Mouse (Mus musculus) stomach, embryonic 15.5 days (tissue): ENCODE results near the gene Hip1r. TPM values are rescaled to one million over a fixed set of nuclear protein-coding genes. Genes with fewer than 3 reads are reported as not detected.

Source experiments
- ATAC-seq: fragments of 200-750 bp; cut with Nextera tagmentation; 2 replicates; pipeline ENCODE4 v1.8.0; 2017; ENCODE audit warnings: low read depth, moderate number of reproducible peaks, moderate TSS enrichment; ENCODE audit not compliant: insufficient read depth, low FRiP score
- H3K27ac ChIP-seq: fragments of 300-500 bp; sonication (generic); 2 replicates; pipeline ENCODE4 v1.5.1; 2015; ENCODE audit warnings: mild to moderate bottlenecking, inconsistent platforms
- H3K27me3 ChIP-seq: fragments of 300-500 bp; sonication (generic); replicated peaks from 2 replicates; pipeline ENCODE4 v1.6.1; 2015; ENCODE audit warnings: inconsistent platforms
- H3K36me3 ChIP-seq: fragments of 300-500 bp; sonication (generic); 2 replicates; pipeline ENCODE4 v1.6.1; 2015; ENCODE audit warnings: inconsistent platforms
- H3K4me1 ChIP-seq: fragments of 300-500 bp; sonication (generic); 2 replicates; pipeline ENCODE4 v1.6.1; 2015; ENCODE audit warnings: inconsistent platforms
- H3K4me2 ChIP-seq: fragments of 300-500 bp; sonication (generic); 2 replicates; pipeline ENCODE4 v1.6.1; 2015; ENCODE audit warnings: mild to moderate bottlenecking, inconsistent platforms
- H3K4me3 ChIP-seq: fragments of 300-500 bp; sonication (generic); replicated peaks from 2 replicates; pipeline ENCODE4 v1.5.1; 2015; ENCODE audit warnings: inconsistent platforms
- H3K9ac ChIP-seq: fragments of 300-500 bp; sonication (generic); 2 replicates; pipeline ENCODE4 v1.6.1; 2015; ENCODE audit warnings: inconsistent platforms
- H3K9me3 ChIP-seq: fragments of 300-500 bp; sonication (generic); 2 replicates; pipeline ENCODE4 v1.6.1; 2016; ENCODE audit warnings: inconsistent platforms
- WGBS: fragments of 180-500 bp; shearing (Covaris S2); methylation state at CpG from one replicate; pipeline ENCODE4 v1.1.7; 2015; 5-methylcytosine and 5-hydroxymethylcytosine counted together
- polyA plus RNA-seq: library from polyadenylated mRNA; unstranded; fragments of >200 nt; fragmentation: Nextera tagmentation; extraction: Ambion mirVana; gene quantifications from 2 replicates; pipeline ENCODE4 v1.2.1, GENCODE M21; 2015

Gene Hip1r
- polyA plus RNA-seq, 1 experiment from 2014 or later: 27.0 TPM

DNA sequence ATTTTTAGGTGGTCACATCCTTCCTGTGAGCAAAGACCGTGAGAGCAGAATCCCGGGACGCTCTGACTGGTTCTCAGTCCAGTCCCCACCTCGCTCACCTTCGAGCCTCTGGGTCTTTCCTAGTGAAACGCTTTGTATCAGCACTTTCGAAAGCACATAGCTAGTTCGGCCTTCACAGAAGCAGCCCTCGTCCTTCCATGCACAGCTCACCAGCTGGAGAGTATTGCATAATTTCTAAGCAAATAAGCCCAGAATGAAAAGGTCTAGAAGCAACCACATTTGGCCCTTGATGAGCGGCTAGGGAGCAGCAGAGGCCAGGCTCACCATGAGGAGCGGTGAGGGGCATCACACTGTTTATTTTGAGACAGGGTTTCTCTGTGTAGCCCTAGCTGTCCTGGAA lies 47.7 kb downstream of the Hip1r start:
- no peak overlapping the region for H3K4me3 ChIP-seq
- ATAC-seq: no peak
- WGBS: 82% methylated on average over 11 of the region's 11 CpGs
- H3K27ac ChIP-seq: peak overlapping the region; percentile 21; the same call in 1 of the 2 replicates
- H3K27me3 ChIP-seq: no peaks in the 10 kb centered on the region
- H3K9ac ChIP-seq: no peak overlapping the region
- no peaks in the 10 kb centered on the region for H3K9me3 ChIP-seq
- H3K36me3 ChIP-seq: no peaks in the 10 kb centered on the region
- H3K4me1 ChIP-seq: peaks cover 55% of the 10 kb centered on the region
- H3K4me2 ChIP-seq: no peak overlapping the region

DNA sequence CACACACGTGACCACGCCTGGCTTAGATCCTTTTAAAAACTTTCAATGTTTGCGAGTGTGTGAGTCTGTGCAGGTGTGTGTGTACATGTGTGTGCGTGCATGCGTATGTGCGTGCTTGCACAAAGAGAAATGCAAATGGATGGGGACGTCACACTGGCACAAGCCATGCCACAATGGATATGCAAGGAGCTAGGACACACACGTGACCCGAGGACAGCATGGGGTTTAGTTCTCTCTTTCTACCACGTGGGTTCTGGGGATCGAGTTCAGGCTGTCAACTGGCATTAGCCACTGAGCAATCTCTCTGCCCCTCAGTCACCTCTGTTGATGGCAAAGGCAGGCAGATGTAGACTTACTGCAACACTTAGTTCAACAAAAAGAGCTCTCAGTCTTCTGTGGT lies 48.3 kb downstream of the Hip1r start:
- WGBS: 85% methylated on average over 11 of the region's 11 CpGs
- H3K36me3 ChIP-seq: no peaks in the 10 kb centered on the region
- H3K4me1 ChIP-seq: peaks cover 52% of the 10 kb centered on the region
- H3K4me2 ChIP-seq: no peak overlapping the region
- H3K4me3 ChIP-seq: no peak overlapping the region
- H3K27me3 ChIP-seq: no peaks in the 10 kb centered on the region
- H3K9me3 ChIP-seq: no peaks in the 10 kb centered on the region
- ATAC-seq: no peak
- no peak overlapping the region for H3K27ac ChIP-seq
- no peak overlapping the region for H3K9ac ChIP-seq

DNA sequence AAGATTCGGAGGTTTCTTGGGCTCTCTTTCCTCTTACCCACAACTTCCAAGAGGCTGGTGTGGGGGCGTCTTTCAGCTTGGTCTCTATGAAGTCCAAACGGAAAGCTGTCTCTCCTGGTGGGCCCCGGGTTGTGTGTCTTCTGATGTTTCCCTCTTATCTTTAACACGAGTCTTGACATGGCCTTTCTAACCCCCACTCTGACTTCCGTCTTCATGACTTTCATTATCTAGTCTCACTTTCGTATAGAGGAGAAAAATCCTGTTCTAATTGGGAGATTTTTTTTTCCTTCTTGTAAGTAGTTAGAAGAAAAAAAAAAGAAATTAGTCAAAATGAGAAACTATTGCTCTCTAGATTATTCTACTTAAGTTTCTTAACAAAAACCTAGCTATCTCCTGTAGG lies 48.9 kb downstream of the Hip1r start:
- WGBS: 60% methylated on average over 7 of the region's 7 CpGs
- Histone ChIP-seq H3K36me3 (no peaks in the 10 kb centered on the region), H3K27me3 (no peaks in the 10 kb centered on the region), H3K27ac (no peak overlapping the region), H3K4me3 (no peak overlapping the region), H3K4me1 (peaks cover 48% of the 10 kb centered on the region), H3K9me3 (no peaks in the 10 kb centered on the region), H3K9ac (no peak overlapping the region), H3K4me2 (no peak overlapping the region)
- no peak for ATAC-seq

DNA sequence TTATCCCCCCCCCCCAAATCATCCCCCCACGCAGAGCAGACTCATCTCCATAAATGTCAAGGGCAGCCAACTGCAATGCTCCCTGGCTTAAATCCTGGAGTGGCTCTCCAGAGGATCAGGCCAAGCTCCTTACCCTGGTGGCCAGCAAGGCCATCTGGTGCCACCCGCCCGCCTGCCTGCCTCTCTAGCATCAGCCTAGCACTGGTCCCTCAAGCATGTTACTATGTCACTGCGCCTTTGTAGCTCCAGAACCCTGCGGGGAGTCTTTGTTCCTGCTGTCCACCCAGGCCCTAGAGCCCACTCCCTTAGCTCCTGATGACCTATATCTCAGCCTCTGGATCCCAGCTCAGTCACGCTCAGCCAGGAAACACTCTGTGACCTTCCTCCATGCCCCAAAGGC lies 51.2 kb downstream of the Hip1r start:
- Histone ChIP-seq H3K9ac (no peak overlapping the region), H3K9me3 (no peaks in the 10 kb centered on the region), H3K4me1 (peaks cover 54% of the 10 kb centered on the region), H3K36me3 (no peaks in the 10 kb centered on the region), H3K4me2 (no peak overlapping the region), H3K27ac (no peak overlapping the region), H3K4me3 (no peak overlapping the region), H3K27me3 (no peaks in the 10 kb centered on the region)
- no peak for ATAC-seq
- WGBS: 76% methylated on average over 6 of the region's 6 CpGs

DNA sequence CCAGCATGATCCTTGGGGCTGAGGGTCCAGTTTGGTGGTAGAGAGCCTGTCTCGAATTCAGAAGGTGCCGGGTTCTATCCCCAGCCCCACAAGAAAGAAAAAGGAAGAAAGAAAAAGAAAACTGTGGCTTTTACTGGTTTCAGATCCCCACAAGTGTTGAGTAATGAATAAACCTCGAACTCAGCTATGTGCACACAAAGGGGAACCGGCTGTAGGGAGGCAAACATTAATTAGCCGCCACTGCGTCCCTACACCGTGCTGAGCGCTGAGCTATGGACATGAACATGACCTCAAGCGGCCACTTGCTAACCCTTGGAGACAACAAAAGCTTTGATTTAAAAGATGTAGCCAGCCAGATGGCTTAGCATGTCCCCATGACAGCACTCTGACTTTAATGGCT lies 51.7 kb downstream of the Hip1r start:
- peaks cover 54% of the 10 kb centered on the region for H3K4me1 ChIP-seq
- no peaks in the 10 kb centered on the region for H3K36me3 ChIP-seq
- H3K27me3 ChIP-seq: no peaks in the 10 kb centered on the region
- WGBS: 63% methylated on average over 9 of the region's 9 CpGs
- no peak overlapping the region for H3K9ac ChIP-seq
- H3K9me3 ChIP-seq: no peaks in the 10 kb centered on the region
- ATAC-seq: no peak
- no peak overlapping the region for H3K27ac ChIP-seq
- H3K4me3 ChIP-seq: no peak overlapping the region
- no peak overlapping the region for H3K4me2 ChIP-seq

DNA sequence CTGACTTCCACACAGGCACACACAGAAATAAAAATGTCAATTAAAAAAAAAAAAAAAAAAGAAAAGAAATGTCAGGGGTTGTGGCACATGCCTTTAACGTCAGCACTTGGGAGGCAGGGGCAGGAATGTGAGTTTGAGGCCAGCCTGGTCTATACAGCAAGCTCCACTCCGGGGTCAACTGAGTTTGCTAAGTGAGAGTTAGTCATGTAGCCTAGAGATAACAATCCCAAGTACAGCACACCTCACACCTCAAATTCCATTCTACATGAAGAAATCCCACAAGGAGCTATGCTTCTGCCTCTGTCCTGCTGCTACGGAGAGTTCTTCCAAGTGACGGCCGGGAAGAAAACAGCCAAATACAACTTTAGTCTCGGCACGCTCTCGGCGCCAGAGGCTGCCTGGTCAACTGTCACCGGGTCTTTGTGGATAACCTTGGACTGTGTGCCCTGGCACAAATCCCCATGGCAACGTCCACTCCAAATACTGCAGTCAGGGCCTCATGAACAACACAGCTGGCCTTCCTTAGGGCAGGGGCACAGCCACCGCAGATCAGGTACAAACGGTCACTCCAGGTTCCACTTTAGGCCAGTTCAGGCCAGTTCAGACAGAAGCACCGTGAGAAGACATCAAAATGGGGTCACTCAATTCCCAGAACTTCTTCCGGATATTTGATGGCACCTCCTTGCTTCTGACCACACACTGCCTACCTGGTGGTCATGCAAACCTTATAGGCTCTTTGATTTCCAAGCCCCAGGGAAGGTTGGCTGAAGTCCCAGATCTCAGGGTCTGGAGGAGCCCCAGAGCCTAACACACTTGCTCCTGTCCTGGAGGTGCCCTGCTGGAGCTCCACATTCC lies 52.4 kb downstream of the Hip1r start:
- Histone ChIP-seq H3K9ac (no peak overlapping the region), H3K9me3 (no peaks in the 10 kb centered on the region), H3K4me3 (no peak overlapping the region), H3K36me3 (no peaks in the 10 kb centered on the region), H3K4me2 (no peak overlapping the region), H3K27me3 (no peaks in the 10 kb centered on the region), H3K27ac (peak overlapping the region; percentile 23; the same call in 1 of the 2 replicates), H3K4me1 (peaks cover 57% of the 10 kb centered on the region)
- 76% methylated on average over 15 of the region's 15 CpGs for WGBS
- ATAC-seq: no peak

DNA sequence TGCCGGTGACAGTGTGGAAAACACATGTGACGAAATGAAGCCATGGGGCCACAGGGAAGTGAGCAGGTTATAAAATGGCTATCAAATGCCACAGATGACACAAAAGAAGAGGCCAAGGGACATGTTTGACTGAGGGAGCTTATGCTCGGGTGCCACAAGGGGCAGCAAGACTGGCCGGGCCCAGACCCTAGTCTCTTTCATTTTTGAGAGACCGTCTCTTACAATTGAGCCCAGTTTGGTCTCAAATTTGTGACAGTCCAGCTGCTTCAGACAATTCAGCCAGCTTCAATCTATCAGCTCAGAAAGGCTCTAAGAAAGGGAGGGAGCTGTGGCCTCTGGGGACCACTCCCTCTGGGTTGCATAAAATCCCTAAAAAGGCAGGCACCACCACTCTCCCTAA lies 53.1 kb downstream of the Hip1r start:
- 86% methylated on average over 5 of the region's 5 CpGs for WGBS
- H3K9ac ChIP-seq: no peak overlapping the region
- peaks cover 56% of the 10 kb centered on the region for H3K4me1 ChIP-seq
- H3K4me2 ChIP-seq: no peak overlapping the region
- no peak overlapping the region for H3K4me3 ChIP-seq
- ATAC-seq: no peak
- H3K27me3 ChIP-seq: no peaks in the 10 kb centered on the region
- H3K36me3 ChIP-seq: no peaks in the 10 kb centered on the region
- H3K27ac ChIP-seq: no peak overlapping the region
- no peaks in the 10 kb centered on the region for H3K9me3 ChIP-seq

DNA sequence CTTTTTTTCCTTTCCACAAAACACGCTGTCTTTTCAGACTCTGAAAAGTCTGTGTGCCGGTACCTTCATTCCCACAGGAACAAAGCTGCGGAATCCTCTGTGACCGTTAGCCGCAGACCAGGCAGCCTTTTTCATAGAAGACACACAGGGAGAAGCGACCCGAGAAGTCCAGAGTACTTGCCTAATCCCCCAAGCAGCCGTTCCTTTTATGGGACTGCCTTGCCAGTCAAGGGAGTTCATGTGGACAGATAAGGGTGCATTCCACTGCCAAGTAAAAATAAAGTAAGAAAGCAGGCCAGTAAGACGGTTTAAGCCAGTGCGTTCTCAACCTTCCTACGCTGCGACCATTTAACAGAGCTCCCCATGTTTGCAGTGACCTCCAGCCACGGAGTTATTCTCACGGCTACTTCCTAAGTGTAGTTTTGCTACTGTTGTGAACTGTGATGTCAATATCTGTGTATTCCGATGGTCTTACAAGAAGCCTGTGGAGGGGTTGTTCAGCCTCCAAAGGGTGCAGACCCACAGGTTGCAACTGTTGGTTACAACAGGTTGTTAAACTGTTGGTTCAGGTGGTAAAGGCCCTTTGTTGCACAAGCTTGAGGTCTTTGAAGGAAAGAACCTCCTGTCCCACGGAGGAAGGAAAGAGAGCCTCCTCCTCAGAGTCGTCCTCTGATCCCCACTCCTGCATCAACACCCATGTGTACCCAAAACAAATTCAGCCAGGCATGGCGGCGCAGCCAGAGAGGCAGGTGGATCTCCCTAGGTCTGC lies 54.5 kb downstream of the Hip1r start:
- H3K4me2 ChIP-seq: peak overlapping the region; percentile 2; the same call in 1 of the 2 replicates
- H3K4me3 ChIP-seq: no peak overlapping the region
- 0 out of 2 replicates have a peak overlapping the region, but pooled peaks have one; percentile 49 for H3K27ac ChIP-seq
- H3K9ac ChIP-seq: no peak overlapping the region
- H3K4me1 ChIP-seq: peaks cover 56% of the 10 kb centered on the region
- H3K9me3 ChIP-seq: no peaks in the 10 kb centered on the region
- ATAC-seq: no peak
- WGBS: 63% methylated on average over 19 of the region's 19 CpGs
- no peaks in the 10 kb centered on the region for H3K27me3 ChIP-seq
- no peaks in the 10 kb centered on the region for H3K36me3 ChIP-seq

DNA sequence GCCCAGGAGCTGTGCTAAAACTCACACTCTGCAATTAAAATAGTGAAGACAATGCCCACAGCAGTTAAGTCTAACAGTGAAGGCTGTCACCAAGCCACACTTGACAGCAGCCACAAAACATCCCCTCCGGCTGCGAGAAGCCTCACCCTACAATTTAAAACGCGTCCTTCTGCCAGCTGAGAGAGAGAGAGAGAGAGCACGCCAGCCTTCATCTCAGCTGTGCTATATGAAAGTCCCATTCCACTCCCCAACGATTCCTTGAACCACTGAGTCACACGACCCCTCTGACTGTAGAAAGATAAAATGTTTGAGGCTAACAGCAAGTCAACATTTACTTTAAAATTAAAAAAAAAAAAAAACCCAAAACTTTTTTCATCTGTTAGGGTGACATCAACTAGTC lies 55.3 kb downstream of the Hip1r start:
- 64% methylated on average over 7 of the region's 7 CpGs for WGBS
- no peak overlapping the region for H3K27ac ChIP-seq

DNA sequence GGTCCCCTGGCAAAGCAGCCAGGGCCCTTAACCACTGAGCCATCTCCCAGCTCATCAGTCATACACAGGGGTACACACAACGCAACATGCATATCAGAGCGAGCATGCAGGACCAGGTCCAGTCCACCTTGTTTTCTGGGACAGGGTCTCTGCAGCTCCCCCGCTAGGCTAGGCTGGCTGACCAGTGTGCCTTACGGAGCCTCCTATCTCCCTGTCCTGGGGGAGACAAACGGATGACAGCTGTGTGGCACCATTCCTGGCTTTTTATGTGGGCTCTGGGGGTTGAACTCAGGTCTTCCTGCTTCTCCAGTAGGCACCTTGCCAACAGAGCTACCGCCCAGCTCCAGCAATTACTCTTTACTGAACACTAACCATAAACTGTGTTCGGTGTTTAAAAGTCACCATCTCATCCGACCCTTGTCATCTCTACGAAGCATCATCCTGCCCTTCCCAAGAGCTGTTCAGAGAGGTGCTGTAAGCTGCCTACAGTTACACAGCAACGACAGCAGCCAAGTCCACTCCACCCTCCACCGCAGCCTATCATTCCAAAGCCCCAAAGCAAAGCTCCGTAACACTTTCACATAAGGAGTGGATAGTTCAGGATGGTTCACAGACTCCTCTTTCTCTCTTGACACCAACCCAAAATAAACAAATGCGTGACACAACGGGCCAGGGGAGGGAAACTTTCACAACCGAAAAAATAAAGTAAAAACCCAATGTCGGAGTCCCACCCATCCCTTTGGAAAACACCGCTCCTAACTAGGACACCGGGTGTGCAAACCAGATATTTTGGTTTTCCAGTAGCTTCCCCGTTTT lies 56.0 kb downstream of the Hip1r start:
- H3K4me3 ChIP-seq: no peak overlapping the region
- ATAC-seq: no peak
- H3K4me1 ChIP-seq: peaks cover 52% of the 10 kb centered on the region
- H3K27me3 ChIP-seq: no peaks in the 10 kb centered on the region
- no peak overlapping the region for H3K9ac ChIP-seq
- H3K4me2 ChIP-seq: peak overlapping the region; percentile 66; the same call in 1 of the 2 replicates
- no peak overlapping the region for H3K27ac ChIP-seq
- WGBS: 74% methylated on average over 19 of the region's 19 CpGs
- H3K36me3 ChIP-seq: no peaks in the 10 kb centered on the region
- H3K9me3 ChIP-seq: no peaks in the 10 kb centered on the region

More for the DNA sequence above, 55.3 kb downstream of the Hip1r start:
- no peaks in the 10 kb centered on the region for H3K27me3 ChIP-seq
- 0 out of 2 replicates have a peak overlapping the region, but pooled peaks have one; percentile 2 for H3K4me2 ChIP-seq
- no peaks in the 10 kb centered on the region for H3K9me3 ChIP-seq
- H3K9ac ChIP-seq: no peak overlapping the region
- ATAC-seq: no peak
- no peak overlapping the region for H3K4me3 ChIP-seq
- H3K4me1 ChIP-seq: peaks cover 52% of the 10 kb centered on the region
- no peaks in the 10 kb centered on the region for H3K36me3 ChIP-seq

DNA sequence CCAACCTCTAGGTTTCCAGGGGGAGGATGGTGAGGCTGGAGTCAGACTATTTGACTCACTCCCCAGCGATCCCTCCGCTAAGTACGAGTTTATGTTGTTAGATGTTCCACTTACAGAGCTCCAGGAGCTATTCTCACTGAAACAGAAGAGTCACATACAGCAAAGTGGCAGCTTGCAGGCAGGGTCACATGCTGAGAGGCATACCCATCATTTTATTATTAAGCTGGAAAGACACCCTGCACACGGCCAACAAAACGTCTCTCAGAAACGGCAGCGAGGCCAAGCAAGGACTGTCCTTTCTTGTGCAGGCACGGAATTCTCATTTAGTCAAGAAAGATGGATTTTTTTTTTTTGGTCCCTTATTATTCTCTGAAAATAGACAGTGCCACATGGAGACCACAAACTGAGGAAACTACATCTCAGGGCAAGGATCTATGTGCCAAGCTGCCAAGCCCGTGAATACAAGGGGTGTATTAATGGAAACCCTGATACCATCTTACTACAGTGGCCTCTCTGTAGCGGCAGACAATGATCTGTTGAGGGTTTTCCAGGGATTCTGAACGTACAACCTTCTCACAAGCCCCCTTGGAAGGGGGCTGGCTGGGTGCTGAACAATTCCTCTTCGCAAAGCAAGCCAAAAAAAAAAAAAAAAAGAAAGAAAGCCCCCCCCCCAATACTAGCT lies 57.1 kb downstream of the Hip1r start:
- Histone ChIP-seq H3K9me3 (no peaks in the 10 kb centered on the region), H3K27me3 (no peaks in the 10 kb centered on the region), H3K27ac (peak overlapping the region; percentile 94), H3K4me3 (peak overlapping the region; percentile 91), H3K36me3 (no peaks in the 10 kb centered on the region), H3K9ac (peak overlapping the region; percentile 89; the same call in 1 of the 2 replicates), H3K4me1 (peaks cover 45% of the 10 kb centered on the region), H3K4me2 (peak overlapping the region; percentile 66)
- no peak for ATAC-seq
- WGBS: 40% methylated on average over 12 of the region's 12 CpGs
